Mouse (Mus musculus) heart, postnatal 0 days (tissue): ENCODE results near the gene Fyttd1. TPM values are rescaled to one million over a fixed set of nuclear protein-coding genes. Genes with fewer than 3 reads are reported as not detected.
A peak's percentile ranks its signal among the peaks of the same experiment; 100 is the strongest.

Experiments
- ATAC-seq: fragments of 200-750 bp; cut with Nextera tagmentation; 2 replicates; pipeline ENCODE4 v1.8.0; 2017; ENCODE audit warnings: low read depth, moderate number of reproducible peaks, moderate library complexity; ENCODE audit not compliant: insufficient read depth
- DNase-seq: peaks from one replicate; pipeline ENCODE4 v3.0.0-alpha.2; 2016; ENCODE audit warnings: low spot score
- H3K27ac ChIP-seq: fragments of 300-500 bp; sonication (generic); 2 replicates; pipeline ENCODE4 v1.5.1; 2014; ENCODE audit warnings: low read depth, mild to moderate bottlenecking
- H3K27me3 ChIP-seq: fragments of 300-500 bp; sonication (generic); 2 replicates; pipeline ENCODE4 v1.6.1; 2014; ENCODE audit warnings: low read length, mixed read lengths; ENCODE audit not compliant: control insufficient read depth, insufficient read depth
- H3K36me3 ChIP-seq: fragments of 300-500 bp; sonication (generic); replicated peaks from 2 replicates; pipeline ENCODE4 v1.6.1; 2014; ENCODE audit warnings: low read length, mixed read lengths; ENCODE audit not compliant: control insufficient read depth, insufficient read depth
- H3K4me1 ChIP-seq: fragments of 300-500 bp; sonication (generic); 2 replicates; pipeline ENCODE4 v1.6.1; 2014; ENCODE audit warnings: antibody characterized with exemption; ENCODE audit not compliant: control insufficient read depth, insufficient read depth
- H3K4me2 ChIP-seq: fragments of 300-500 bp; sonication (generic); 2 replicates; pipeline ENCODE4 v1.6.1; 2014; ENCODE audit warnings: low read depth, mild to moderate bottlenecking, low read length, moderate library complexity
- H3K4me3 ChIP-seq: fragments of 300-500 bp; sonication (generic); 2 replicates; pipeline ENCODE4 v1.5.1; 2014; ENCODE audit warnings: low read depth, low read length
- H3K9ac ChIP-seq: fragments of 300-500 bp; sonication (generic); replicated peaks from 2 replicates; pipeline ENCODE4 v1.6.1; 2014; ENCODE audit warnings: low read depth, low read length, mixed read lengths
- H3K9me3 ChIP-seq: fragments of 300-500 bp; sonication (generic); replicated peaks from 2 replicates; pipeline ENCODE4 v1.6.1; 2016; ENCODE audit warnings: low read length; ENCODE audit not compliant: control insufficient read depth
- CTCF ChIP-seq: IDR thresholded peaks from 2 replicates; pipeline ENCODE4 v1.5.1; 2016; ENCODE audit warnings: antibody characterized with exemption, control low read depth, low read depth
- EP300 ChIP-seq: IDR thresholded peaks from 2 replicates; pipeline ENCODE4 v1.6.1; 2016; ENCODE audit warnings: antibody characterized with exemption, low read depth
- WGBS: fragments of 180-500 bp; shearing (Covaris S2); extraction: QIAGEN DNeasy Blood & Tissue Kit; methylation state at CpG from one replicate; pipeline ENCODE4 v1.1.7; 2014; 5-methylcytosine and 5-hydroxymethylcytosine counted together
- polyA plus RNA-seq: library from polyadenylated mRNA; unstranded; fragments of >200 nt; fragmentation: Nextera tagmentation; extraction: Ambion mirVana; gene quantifications from 2 replicates; pipeline ENCODE4 v1.2.1, GENCODE M21; 2015
- total RNA-seq: library from RNA; depleted of rRNA; stranded (reverse); fragments of >200 nt; gene quantifications from 2 replicates; pipeline ENCODE4 v1.2.3, GENCODE M21; 2014; ENCODE audit warnings: low replicate concordance

Fyttd1 gene
- total and polyA plus RNA-seq, 2 experiments from 2014 or later, result 60.7 to 120 TPM

DNA sequence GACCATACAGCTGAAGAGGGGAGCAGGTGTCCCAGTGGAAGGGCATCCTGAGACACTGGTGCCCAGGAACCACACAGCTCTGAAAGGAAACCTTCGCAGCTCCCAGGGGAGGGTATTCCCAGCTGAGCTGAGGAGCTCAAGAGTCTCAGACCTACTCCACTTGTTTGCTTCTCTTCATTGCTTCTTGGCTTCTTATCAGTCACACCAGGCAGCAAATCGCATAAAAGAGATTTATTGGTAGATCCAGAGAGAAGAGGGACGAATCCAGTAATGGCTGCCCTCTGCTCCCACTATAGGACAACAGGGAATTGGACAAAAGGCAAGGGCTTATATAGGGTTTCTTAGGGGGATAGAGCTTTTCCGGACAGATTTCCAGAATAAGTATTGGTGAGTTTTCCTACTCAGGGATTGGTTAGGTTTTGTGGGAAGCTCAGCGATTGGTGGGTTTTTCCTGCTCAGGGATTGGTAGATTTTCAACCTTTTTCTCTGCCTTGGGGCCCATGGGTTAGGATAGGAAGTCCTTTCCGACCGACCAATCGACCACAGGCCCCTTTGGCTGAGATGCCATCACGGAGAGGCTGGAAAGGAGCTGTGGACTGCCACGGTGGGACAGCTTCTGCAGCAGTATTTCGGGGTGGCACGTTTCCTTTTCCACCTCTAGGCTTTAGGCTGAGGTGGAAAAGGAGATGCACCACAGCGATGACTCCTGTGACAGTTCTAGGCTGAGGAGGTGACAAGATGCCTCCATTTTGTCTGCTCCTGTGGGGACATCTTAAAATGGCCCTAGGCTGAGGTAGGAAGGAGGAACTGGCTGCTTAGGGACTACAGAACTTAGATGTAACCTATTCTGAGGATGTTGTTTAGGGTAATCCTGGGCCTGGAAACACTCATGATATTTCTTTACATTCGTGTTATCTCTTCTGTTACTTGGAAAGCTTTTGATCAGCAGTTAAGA is 1.9 kb downstream of the Fyttd1 start:
- Histone ChIP-seq H3K4me1 (peaks cover 22% of the 10 kb centered on the region), H3K9me3 (no peaks in the 10 kb centered on the region), H3K4me3 (peak overlapping the region; percentile 98), H3K27me3 (no peaks in the 10 kb centered on the region), H3K4me2 (peak overlapping the region; percentile 91), H3K9ac (peak overlapping the region; percentile 96; the same call in 1 of the 2 replicates), H3K36me3 (peaks cover 3% of the 10 kb centered on the region; the same call in 1 of the 2 replicates), H3K27ac (peak overlapping the region; percentile 46)
- ATAC-seq, result no peak
- WGBS, result 77% methylated on average over 14 of the region's 14 CpGs
- TF ChIP-seq EP300 (no peak), CTCF (no peak)
- no peak for DNase-seq

GRCm38 (mm10) chr16:32881538-32881937 is 4.2 kb downstream of the Fyttd1 start:
- TF ChIP-seq CTCF (no peak), EP300 (no peak)
- peaks cover 22% of the 10 kb centered on the region for H3K4me1 ChIP-seq
- WGBS, result 79% methylated on average over 7 of the region's 7 CpGs
- no peak overlapping the region for H3K9ac ChIP-seq
- ATAC-seq (no peak), DNase-seq (no peak)
- H3K9me3 ChIP-seq, result no peaks in the 10 kb centered on the region
- H3K4me3 ChIP-seq, result no peak overlapping the region
- H3K4me2 ChIP-seq, result no peak overlapping the region
- peaks cover 15% of the 10 kb centered on the region for H3K36me3 ChIP-seq
- H3K27ac ChIP-seq, result no peak overlapping the region
- no peaks in the 10 kb centered on the region for H3K27me3 ChIP-seq

DNA sequence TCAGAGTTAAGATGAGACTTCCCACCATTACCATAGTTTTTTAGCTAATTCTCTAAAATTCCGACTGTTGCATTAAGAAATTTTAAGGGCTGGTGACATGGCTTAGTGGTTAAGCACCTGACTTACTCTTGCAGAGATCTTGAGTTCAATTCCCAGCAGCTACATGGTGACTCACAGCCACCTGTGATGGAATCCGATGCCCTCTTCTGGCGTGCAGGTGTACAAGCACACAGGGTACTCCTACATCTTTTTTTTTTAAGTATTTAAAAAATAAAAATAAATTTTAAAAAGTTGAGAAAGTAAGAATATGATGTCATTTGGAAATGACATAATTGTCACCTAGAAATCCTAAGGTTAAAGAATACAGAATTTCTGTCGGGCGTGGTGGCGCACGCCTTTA is 10.7 kb downstream of the Fyttd1 start:
- Histone ChIP-seq H3K4me3 (no peak overlapping the region), H3K9ac (no peak overlapping the region), H3K4me1 (no peaks in the 10 kb centered on the region), H3K27ac (no peak overlapping the region), H3K27me3 (no peaks in the 10 kb centered on the region), H3K36me3 (peaks cover 51% of the 10 kb centered on the region), H3K4me2 (no peak overlapping the region), H3K9me3 (no peaks in the 10 kb centered on the region)
- ATAC-seq (no peak), DNase-seq (no peak)
- TF ChIP-seq CTCF (no peak; the same call in 1 of the 2 replicates), EP300 (no peak)
- 89% methylated on average over 7 of the region's 7 CpGs for WGBS

GRCm38 (mm10) chr16:32889881-32890280 is 12.6 kb downstream of the Fyttd1 start:
- no peaks in the 10 kb centered on the region for H3K9me3 ChIP-seq
- no peak for ATAC-seq
- TF ChIP-seq CTCF, result no peak
- TF ChIP-seq EP300, result no peak
- peaks cover 52% of the 10 kb centered on the region for H3K36me3 ChIP-seq
- H3K4me2 ChIP-seq, result no peak overlapping the region
- H3K4me3 ChIP-seq, result no peak overlapping the region
- 54% methylated on average over 2 of the region's 2 CpGs for WGBS
- no peaks in the 10 kb centered on the region for H3K4me1 ChIP-seq
- no peak for DNase-seq
- no peak overlapping the region for H3K9ac ChIP-seq
- H3K27me3 ChIP-seq, result no peaks in the 10 kb centered on the region
- H3K27ac ChIP-seq, result no peak overlapping the region

DNA sequence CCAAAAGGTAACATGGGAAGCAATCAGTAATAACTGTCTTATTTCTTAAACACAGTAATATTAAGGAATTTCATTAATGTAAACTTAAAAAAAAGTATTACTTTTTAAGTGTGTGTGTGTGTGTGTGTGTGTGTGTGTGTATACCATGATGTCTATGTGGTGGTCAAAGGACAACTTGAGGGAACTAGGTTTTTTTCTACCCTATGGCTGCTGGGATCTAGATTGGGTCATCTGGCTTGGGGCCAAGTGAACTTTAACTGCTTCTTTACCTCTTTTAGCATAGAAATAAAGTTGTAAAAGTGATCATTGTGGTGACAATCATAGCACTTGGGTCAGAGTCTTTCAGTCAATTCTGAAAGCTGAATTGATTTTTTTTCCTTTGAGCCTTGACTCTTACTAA is 18.8 kb downstream of the Fyttd1 start:
- DNase-seq (no peak), ATAC-seq (no peak)
- TF ChIP-seq CTCF, result no peak
- TF ChIP-seq EP300, result no peak
- Histone ChIP-seq H3K27ac (no peak overlapping the region), H3K4me2 (no peak overlapping the region), H3K4me1 (no peaks in the 10 kb centered on the region), H3K27me3 (no peaks in the 10 kb centered on the region), H3K9ac (no peak overlapping the region), H3K4me3 (no peak overlapping the region), H3K36me3 (peaks cover 68% of the 10 kb centered on the region), H3K9me3 (no peaks in the 10 kb centered on the region)
